Mouse (Mus musculus) liver, embryonic 14.5 days (tissue): ENCODE measurements around the gene Cadm2. TPM values are rescaled to one million over a fixed set of nuclear protein-coding genes. Genes with fewer than 3 reads are reported as not detected.

Experiments
- ATAC-seq: fragments of 200-750 bp; cut with Nextera tagmentation; 2 replicates; pipeline ENCODE4 v1.8.0; 2017; ENCODE audit warnings: moderate number of reproducible peaks, mild to moderate bottlenecking, moderate library complexity; ENCODE audit not compliant: insufficient read depth
- DNase-seq, 3 experiments: peaks; one replicate each; pipeline ENCODE4 v3.0.0-alpha.2; 2012 to 2013; ENCODE audit warnings: low read depth in 3 of 3, low spot score in 3 of 3
- H3K27ac ChIP-seq: fragments of 300-500 bp; sonication (generic); 2 replicates; pipeline ENCODE4 v1.5.1; 2014; ENCODE audit warnings: moderate library complexity, mild to moderate bottlenecking, control low read depth, inconsistent platforms
- H3K27me3 ChIP-seq: fragments of 300-500 bp; sonication (generic); 2 replicates; pipeline ENCODE4 v1.6.1; 2014; ENCODE audit warnings: mild to moderate bottlenecking, low read length, moderate library complexity; ENCODE audit not compliant: control insufficient read depth, insufficient read depth
- H3K36me3 ChIP-seq: fragments of 300-500 bp; sonication (generic); replicated peaks from 2 replicates; pipeline ENCODE4 v1.6.1; 2014; ENCODE audit warnings: low read depth; ENCODE audit not compliant: control insufficient read depth, insufficient read depth
- H3K4me1 ChIP-seq, 2 experiments: fragments of 200-500 bp in 1 of 2; fragments of 300-500 bp in 1 of 2; sonication (generic) in 1 of 2; replicated peaks; 2 replicates each; pipeline ENCODE4 v1.6.1; 2012 to 2014; ENCODE audit warnings: antibody characterized with exemption in 1 of 2, inconsistent platforms in 1 of 2, low read length in 1 of 2; ENCODE audit not compliant: control insufficient read depth in 2 of 2, insufficient read depth in 2 of 2
- H3K4me2 ChIP-seq: fragments of 300-500 bp; sonication (generic); 2 replicates; pipeline ENCODE4 v1.6.1; 2014; ENCODE audit warnings: low read depth, mild to moderate bottlenecking, control low read depth, moderate library complexity
- H3K4me3 ChIP-seq, 2 experiments: fragments of 200-500 bp in 1 of 2; fragments of 300-500 bp in 1 of 2; sonication (generic) in 1 of 2; 2 replicates each; pipeline ENCODE4 v1.5.1; 2012 to 2014; ENCODE audit warnings: low read depth in 2 of 2, low read length in 2 of 2, mild to moderate bottlenecking in 2 of 2, control low read depth in 1 of 2, inconsistent platforms in 1 of 2, moderate library complexity in 1 of 2; ENCODE audit not compliant: insufficient read depth in 1 of 2
- H3K9ac ChIP-seq: fragments of 300-500 bp; sonication (generic); replicated peaks from 2 replicates; pipeline ENCODE4 v1.6.1; 2014; ENCODE audit warnings: mild to moderate bottlenecking, control low read depth, moderate library complexity
- H3K9me3 ChIP-seq: fragments of 300-500 bp; sonication (generic); 2 replicates; pipeline ENCODE4 v1.6.1; 2016; ENCODE audit warnings: low read length, mixed read lengths; ENCODE audit not compliant: control insufficient read depth
- CTCF ChIP-seq: IDR thresholded peaks from 2 replicates; pipeline ENCODE4 v1.5.1; 2016; ENCODE audit warnings: antibody characterized with exemption, low read depth, control low read depth
- EP300 ChIP-seq: IDR thresholded peaks from 2 replicates; pipeline ENCODE4 v1.6.1; 2016; ENCODE audit warnings: antibody characterized with exemption, low read depth
- WGBS: fragments of 180-500 bp; shearing (Covaris S2); extraction: QIAGEN DNeasy Blood & Tissue Kit; methylation state at CpG from one replicate; pipeline ENCODE4 v1.1.7; 2014; ENCODE audit not compliant: insufficient replicate concordance; 5-methylcytosine and 5-hydroxymethylcytosine counted together
- polyA plus RNA-seq, 2 experiments: library from polyadenylated mRNA; depleted of rRNA in 1 of 2; stranded (reverse) in 1 of 2; unstranded in 1 of 2; fragments of >200 nt; fragmentation: Nextera tagmentation in 1 of 2; extraction: Ambion mirVana in 1 of 2; gene quantifications; 2 replicates each; pipeline versions ENCODE4 v1.2.1 to v1.2.3; 2012 to 2014

Gene Cadm2
- polyA plus RNA-seq, 2 experiments: 0.06 TPM; not detected in 1

DNA sequence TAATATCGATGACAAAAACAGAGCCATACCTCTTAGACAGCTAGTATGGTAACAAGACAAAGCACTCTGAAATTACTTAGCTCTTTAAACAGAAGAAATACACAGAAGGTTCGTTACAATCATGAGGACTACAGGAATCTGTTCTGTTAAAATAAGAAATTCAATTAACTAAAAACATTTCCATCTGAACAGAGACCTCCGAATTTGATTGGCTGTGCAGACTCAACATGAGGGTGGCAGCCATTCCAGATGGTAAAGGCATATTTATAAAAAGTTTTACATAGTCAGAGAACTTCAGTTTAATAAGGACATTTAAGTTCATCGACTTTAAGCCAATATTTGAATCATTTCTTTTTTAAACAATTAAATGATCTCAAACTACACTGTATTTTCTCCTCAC is 105.2 kb downstream of the Cadm2 start:
- WGBS: 44% methylated on average over 4 of the region's 4 CpGs

DNA sequence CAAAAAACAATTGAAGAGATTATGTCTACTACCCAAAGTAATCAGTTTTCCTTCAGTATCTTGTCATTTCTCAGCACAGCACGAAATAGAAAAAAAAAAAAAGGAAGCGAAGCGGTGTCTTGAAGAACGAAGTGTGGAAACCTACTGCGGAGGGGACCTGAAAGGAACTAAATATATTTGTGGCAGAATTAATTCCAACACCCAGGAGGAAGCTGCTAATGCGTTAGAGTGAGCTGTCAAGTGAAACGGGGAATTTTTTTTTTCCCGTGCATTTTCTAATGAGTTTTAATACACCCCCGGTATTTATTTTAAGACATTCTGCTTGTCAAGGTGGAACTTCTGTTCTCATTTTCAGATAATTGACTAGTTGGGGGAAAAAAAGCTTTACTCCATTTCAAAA is 111.6 kb downstream of the Cadm2 start:
- ATAC-seq: no peak
- Histone ChIP-seq H3K9me3 (no peaks in the 10 kb centered on the region), H3K4me3 (no peak overlapping the region), H3K27me3 (no peaks in the 10 kb centered on the region), H3K36me3 (no peaks in the 10 kb centered on the region), H3K9ac (no peak overlapping the region), H3K27ac (no peak overlapping the region), H3K4me1 (no peaks in the 10 kb centered on the region), H3K4me2 (no peak overlapping the region)
- 78% methylated on average over 9 of the region's 9 CpGs for WGBS
- TF ChIP-seq EP300: no peak
- TF ChIP-seq CTCF: no peak
- DNase-seq: no peak

More for the DNA sequence above, 105.2 kb downstream of the Cadm2 start:
- Histone ChIP-seq H3K9ac (no peak overlapping the region), H3K4me3 (no peak overlapping the region), H3K36me3 (no peaks in the 10 kb centered on the region), H3K27ac (no peak overlapping the region), H3K4me2 (no peak overlapping the region), H3K9me3 (no peaks in the 10 kb centered on the region), H3K27me3 (no peaks in the 10 kb centered on the region), H3K4me1 (no peaks in the 10 kb centered on the region)
- DNase-seq: no peak
- no peak for ATAC-seq
- no peak for TF ChIP-seq CTCF
- no peak for TF ChIP-seq EP300

DNA sequence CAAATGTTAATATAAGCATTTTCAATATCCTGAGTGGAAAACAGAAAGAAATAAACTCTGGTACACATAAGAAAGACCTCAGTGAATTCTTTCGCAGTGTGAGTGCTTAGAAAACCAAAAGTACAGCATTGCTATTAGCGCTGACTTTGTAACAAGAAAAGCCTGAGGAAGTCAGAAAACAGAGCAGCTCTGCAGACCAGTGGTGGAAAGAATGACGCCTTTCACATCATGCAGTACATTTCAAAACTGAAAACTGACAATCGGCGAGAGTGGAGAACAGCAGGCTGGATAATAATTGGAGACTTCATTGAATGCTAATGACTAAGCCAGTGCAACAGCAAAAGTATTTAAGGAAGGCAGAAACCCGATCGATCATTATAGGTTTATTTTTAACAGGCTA is 138.2 kb downstream of the Cadm2 start:
- no peak for ATAC-seq
- Histone ChIP-seq H3K27me3 (no peaks in the 10 kb centered on the region), H3K36me3 (no peaks in the 10 kb centered on the region), H3K4me1 (no peaks in the 10 kb centered on the region), H3K9me3 (no peaks in the 10 kb centered on the region), H3K9ac (no peak overlapping the region), H3K4me2 (no peak overlapping the region), H3K4me3 (no peak overlapping the region), H3K27ac (no peak overlapping the region)
- WGBS: 70% methylated on average over 7 of the region's 7 CpGs
- DNase-seq: no peak
- TF ChIP-seq EP300: no peak
- TF ChIP-seq CTCF: no peak

DNA sequence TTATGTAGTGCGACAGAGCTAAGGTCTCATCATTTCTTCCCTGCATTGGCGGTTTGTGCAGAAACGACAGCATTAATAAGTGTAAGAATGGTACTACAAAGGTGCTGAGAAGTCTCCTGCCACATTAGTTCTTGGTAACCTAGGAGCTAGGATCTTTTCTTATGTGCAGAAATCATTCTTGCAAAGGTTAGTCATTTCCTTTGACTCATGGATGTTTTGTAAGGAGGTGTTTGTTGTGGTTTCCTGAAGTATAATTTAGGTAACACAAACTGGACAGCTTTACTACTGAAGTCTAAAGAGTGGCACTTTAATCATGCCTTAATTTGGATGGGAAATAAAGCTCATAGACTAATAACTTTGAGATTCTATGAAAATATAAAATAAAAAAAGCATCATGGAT is 153.7 kb downstream of the Cadm2 start:
- Histone ChIP-seq H3K9me3 (no peaks in the 10 kb centered on the region), H3K27ac (no peak overlapping the region), H3K4me1 (no peaks in the 10 kb centered on the region), H3K4me3 (no peak overlapping the region), H3K36me3 (no peaks in the 10 kb centered on the region), H3K4me2 (no peak overlapping the region), H3K9ac (no peak overlapping the region), H3K27me3 (no peaks in the 10 kb centered on the region)
- ATAC-seq: no peak
- no peak for DNase-seq
- TF ChIP-seq EP300 (no peak), CTCF (no peak)
- 71% methylated on average over 3 of the region's 3 CpGs for WGBS

DNA sequence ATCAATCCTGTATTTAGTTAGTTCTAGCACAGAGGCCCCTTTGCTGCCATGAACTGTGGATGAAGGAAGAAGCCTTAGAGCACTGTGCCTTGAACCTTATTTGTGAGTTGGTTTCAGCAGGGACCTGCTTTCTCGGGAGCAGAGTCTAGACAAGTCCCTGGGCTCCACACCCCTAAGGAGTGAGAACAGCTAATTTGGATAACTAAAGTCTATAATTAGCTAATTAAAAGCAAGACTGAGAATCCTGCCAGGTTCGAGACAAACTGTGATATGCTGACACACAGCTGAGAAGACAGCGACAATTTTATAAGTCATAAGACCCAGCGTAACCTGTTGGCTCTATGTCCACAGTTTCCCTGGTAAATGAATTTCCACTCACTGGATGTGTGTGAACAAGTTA is 184.4 kb downstream of the Cadm2 start:
- no peaks in the 10 kb centered on the region for H3K9me3 ChIP-seq
- WGBS: 65% methylated on average over 4 of the region's 4 CpGs
- ATAC-seq: no peak

DNA sequence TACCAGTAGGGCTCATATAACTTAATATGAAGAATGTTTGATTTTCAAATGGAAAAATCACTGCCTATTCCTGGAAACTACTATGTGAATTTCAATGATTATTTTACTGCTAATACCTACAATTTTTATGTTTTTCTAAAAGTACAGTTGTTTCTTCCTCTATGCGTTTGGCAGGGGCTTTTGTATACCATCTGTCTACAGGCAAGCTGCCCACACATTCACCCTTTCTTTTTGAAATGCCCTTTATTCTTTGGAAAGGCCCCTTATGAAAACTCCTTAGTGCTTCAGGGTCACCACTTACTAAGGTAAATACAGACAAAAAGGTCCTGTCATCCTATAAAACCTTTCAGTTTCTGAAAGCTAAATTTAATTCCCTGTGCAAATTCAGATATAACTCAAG is 195.3 kb downstream of the Cadm2 start:
- WGBS: 68% methylated on average over 1 of the region's 1 CpGs
- H3K27me3 ChIP-seq: no peaks in the 10 kb centered on the region
- ATAC-seq: no peak

More for the DNA sequence above, 184.4 kb downstream of the Cadm2 start:
- TF ChIP-seq CTCF (no peak), EP300 (no peak)
- no peak overlapping the region for H3K27ac ChIP-seq
- H3K4me1 ChIP-seq: no peaks in the 10 kb centered on the region
- no peak overlapping the region for H3K4me3 ChIP-seq
- no peaks in the 10 kb centered on the region for H3K36me3 ChIP-seq
- no peak overlapping the region for H3K4me2 ChIP-seq
- H3K27me3 ChIP-seq: no peaks in the 10 kb centered on the region
- no peak for DNase-seq
- H3K9ac ChIP-seq: no peak overlapping the region

More for the DNA sequence above, 195.3 kb downstream of the Cadm2 start:
- Histone ChIP-seq H3K4me1 (no peaks in the 10 kb centered on the region), H3K27ac (no peak overlapping the region), H3K9ac (no peak overlapping the region), H3K36me3 (no peaks in the 10 kb centered on the region), H3K4me2 (no peak overlapping the region), H3K4me3 (no peak overlapping the region), H3K9me3 (no peaks in the 10 kb centered on the region)
- DNase-seq: no peak
- no peak for TF ChIP-seq EP300
- no peak for TF ChIP-seq CTCF
